Mouse (Mus musculus): ENCODE data around the gene Irf5. TPM values are rescaled to one million over a fixed set of nuclear protein-coding genes. Genes with fewer than 3 reads are reported as not detected.

Gene Irf5
- polyA plus RNA-seq (2016; fragmentation: Nextera tagmentation; extraction: Ambion mirVana): 22.1 and 24.9 TPM in 2 replicates

- under 1% methylated on average over 96 of the region's 96 CpGs for WGBS
- Histone ChIP-seq H3K27me3 (ENCODE audit: insufficient read depth, poor library complexity, severe bottlenecking) (peaks cover 50% of the 10 kb centered on the region), H3K36me3 (peaks cover 6% of the 10 kb centered on the region; the same call in 1 of the 2 replicates), H3K4me3 (peak within 1 kb of the TSS; percentile 73), H3K9me3 (no peaks in the 10 kb centered on the region), H3K27ac (peak within 1 kb of the TSS; percentile 86), H3K4me1 (peaks cover 67% of the 10 kb centered on the region)
- DNase-seq (ENCODE audit: low spot score): no peak
These were observed at the start of gene Irf5 for GRCm38 (mm10) chr6:29526281-29527251. Irf5 (plus strand) TSS chr6:29526625.

GRCm38 (mm10) chr6:29482691-29483090 lies 43.7 kb upstream of the Irf5 start:
- H3K27ac ChIP-seq: no peak overlapping the region
- peaks cover 12% of the 10 kb centered on the region; the same call in 1 of the 2 replicates for H3K36me3 ChIP-seq
- H3K4me1 ChIP-seq: peaks cover 11% of the 10 kb centered on the region
- peaks cover 45% of the 10 kb centered on the region for H3K27me3 ChIP-seq (ENCODE audit: insufficient read depth, poor library complexity, severe bottlenecking)
- no peaks in the 10 kb centered on the region for H3K9me3 ChIP-seq
- no peak overlapping the region for H3K4me3 ChIP-seq
- 90% methylated on average over 13 of the region's 13 CpGs for WGBS
- DNase-seq (ENCODE audit: low spot score): no peak

GRCm38 (mm10) chr6:29484716-29485559 lies 41.5 kb upstream of the Irf5 start:
- Histone ChIP-seq H3K36me3 (peaks cover 12% of the 10 kb centered on the region; the same call in 1 of the 2 replicates), H3K9me3 (no peaks in the 10 kb centered on the region), H3K4me1 (peaks cover 11% of the 10 kb centered on the region; the same call in 1 of the 2 replicates), H3K27ac (peak overlapping the region; percentile 75; the same call in 1 of the 2 replicates), H3K27me3 (ENCODE audit: insufficient read depth, poor library complexity, severe bottlenecking) (peaks cover 42% of the 10 kb centered on the region), H3K4me3 (peak overlapping the region; percentile 60)
- 5% methylated on average over 26 of the region's 26 CpGs for WGBS
- DNase-seq (ENCODE audit: low spot score): peak; percentile 93

- H3K9me3 ChIP-seq: no peaks in the 10 kb centered on the region
- WGBS: 39% methylated on average over 2 of the region's 2 CpGs
- DNase-seq (ENCODE audit: low spot score): no peak
- no peak overlapping the region for H3K27ac ChIP-seq
- peaks cover 53% of the 10 kb centered on the region for H3K27me3 ChIP-seq (ENCODE audit: insufficient read depth, poor library complexity, severe bottlenecking)
- H3K4me3 ChIP-seq: no peak overlapping the region
- H3K4me1 ChIP-seq: peaks cover 11% of the 10 kb centered on the region; the same call in 1 of the 2 replicates
- H3K36me3 ChIP-seq: peaks cover 12% of the 10 kb centered on the region; the same call in 1 of the 2 replicates
These were observed 40.5 kb upstream of the Irf5 start for GRCm38 (mm10) chr6:29485951-29486350.

GRCm38 (mm10) chr6:29494101-29494500 lies 32.3 kb upstream of the Irf5 start:
- no peaks in the 10 kb centered on the region for H3K9me3 ChIP-seq
- 76% methylated on average over 4 of the region's 4 CpGs for WGBS
- peaks cover 34% of the 10 kb centered on the region for H3K36me3 ChIP-seq
- peaks cover 12% of the 10 kb centered on the region for H3K4me1 ChIP-seq
- H3K4me3 ChIP-seq: no peak overlapping the region
- no peak for DNase-seq (ENCODE audit: low spot score)
- H3K27ac ChIP-seq: no peak overlapping the region
- H3K27me3 ChIP-seq (ENCODE audit: insufficient read depth, poor library complexity, severe bottlenecking): peaks cover 85% of the 10 kb centered on the region

GRCm38 (mm10) chr6:29496270-29496669 lies 30.2 kb upstream of the Irf5 start:
- no peaks in the 10 kb centered on the region for H3K9me3 ChIP-seq
- peaks cover 15% of the 10 kb centered on the region for H3K4me1 ChIP-seq
- DNase-seq (ENCODE audit: low spot score): no peak
- peaks cover 69% of the 10 kb centered on the region for H3K27me3 ChIP-seq (ENCODE audit: insufficient read depth, poor library complexity, severe bottlenecking)
- H3K36me3 ChIP-seq: peaks cover 40% of the 10 kb centered on the region
- whole genome bisulfite sequencing: 14% methylated on average over 25 of the region's 25 CpGs
- peak overlapping the region; percentile 20 for H3K4me3 ChIP-seq
- no peak overlapping the region for H3K27ac ChIP-seq

- H3K27ac ChIP-seq: no peak overlapping the region
- H3K9me3 ChIP-seq: no peaks in the 10 kb centered on the region
- no peak overlapping the region for H3K4me3 ChIP-seq
- peaks cover 56% of the 10 kb centered on the region for H3K27me3 ChIP-seq (ENCODE audit: insufficient read depth, poor library complexity, severe bottlenecking)
- no peak for DNase-seq (ENCODE audit: low spot score)
- 47% methylated on average over 2 of the region's 2 CpGs for WGBS
- peaks cover 16% of the 10 kb centered on the region for H3K4me1 ChIP-seq
- H3K36me3 ChIP-seq: peaks cover 38% of the 10 kb centered on the region
These were observed 28.6 kb upstream of the Irf5 start for GRCm38 (mm10) chr6:29497791-29498190.

GRCm38 (mm10) chr6:29500177-29500576 lies 26.2 kb upstream of the Irf5 start:
- Histone ChIP-seq H3K4me3 (no peak overlapping the region), H3K36me3 (peaks cover 35% of the 10 kb centered on the region), H3K27ac (no peak overlapping the region), H3K4me1 (peaks cover 18% of the 10 kb centered on the region), H3K27me3 (ENCODE audit: insufficient read depth, poor library complexity, severe bottlenecking) (peaks cover 50% of the 10 kb centered on the region), H3K9me3 (no peaks in the 10 kb centered on the region)
- no peak for DNase-seq (ENCODE audit: low spot score)
- WGBS: 72% methylated on average over 7 of the region's 7 CpGs

GRCm38 (mm10) chr6:29500810-29501209 lies 25.6 kb upstream of the Irf5 start:
- Histone ChIP-seq H3K4me1 (peaks cover 18% of the 10 kb centered on the region), H3K27me3 (ENCODE audit: insufficient read depth, poor library complexity, severe bottlenecking) (peaks cover 48% of the 10 kb centered on the region), H3K9me3 (no peaks in the 10 kb centered on the region), H3K4me3 (no peak overlapping the region), H3K36me3 (peaks cover 32% of the 10 kb centered on the region), H3K27ac (no peak overlapping the region; the same call in 1 of the 2 replicates)
- 80% methylated on average over 6 of the region's 6 CpGs for WGBS
- no peak for DNase-seq (ENCODE audit: low spot score)

- Histone ChIP-seq H3K4me3 (no peak overlapping the region), H3K36me3 (peaks cover 26% of the 10 kb centered on the region), H3K27me3 (ENCODE audit: insufficient read depth, poor library complexity, severe bottlenecking) (peaks cover 48% of the 10 kb centered on the region), H3K27ac (no peak overlapping the region), H3K4me1 (peaks cover 18% of the 10 kb centered on the region), H3K9me3 (no peaks in the 10 kb centered on the region)
- no peak for DNase-seq (ENCODE audit: low spot score)
- 86% methylated on average over 1 of the region's 1 CpGs for WGBS
These were observed 24.8 kb upstream of the Irf5 start for GRCm38 (mm10) chr6:29501599-29501998.

- Histone ChIP-seq H3K9me3 (no peaks in the 10 kb centered on the region), H3K27me3 (ENCODE audit: insufficient read depth, poor library complexity, severe bottlenecking) (peaks cover 50% of the 10 kb centered on the region), H3K36me3 (peaks cover 9% of the 10 kb centered on the region; the same call in 1 of the 2 replicates), H3K27ac (no peak overlapping the region), H3K4me3 (no peak overlapping the region), H3K4me1 (peaks cover 44% of the 10 kb centered on the region)
- WGBS: 90% methylated on average over 5 of the region's 5 CpGs
- no peak for DNase-seq (ENCODE audit: low spot score)
These were observed 20.9 kb upstream of the Irf5 start for GRCm38 (mm10) chr6:29505493-29505892.

GRCm38 (mm10) chr6:29506834-29507233 lies 19.6 kb upstream of the Irf5 start:
- Histone ChIP-seq H3K27ac (peak overlapping the region; percentile 89), H3K4me3 (peak overlapping the region; percentile 77), H3K27me3 (ENCODE audit: insufficient read depth, poor library complexity, severe bottlenecking) (peaks cover 50% of the 10 kb centered on the region), H3K36me3 (peaks cover 7% of the 10 kb centered on the region; the same call in 1 of the 2 replicates), H3K4me1 (peaks cover 41% of the 10 kb centered on the region), H3K9me3 (no peaks in the 10 kb centered on the region)
- 21% methylated on average over 8 of the region's 8 CpGs for WGBS
- DNase-seq (ENCODE audit: low spot score): no peak
